In the genomic region with DNA sequence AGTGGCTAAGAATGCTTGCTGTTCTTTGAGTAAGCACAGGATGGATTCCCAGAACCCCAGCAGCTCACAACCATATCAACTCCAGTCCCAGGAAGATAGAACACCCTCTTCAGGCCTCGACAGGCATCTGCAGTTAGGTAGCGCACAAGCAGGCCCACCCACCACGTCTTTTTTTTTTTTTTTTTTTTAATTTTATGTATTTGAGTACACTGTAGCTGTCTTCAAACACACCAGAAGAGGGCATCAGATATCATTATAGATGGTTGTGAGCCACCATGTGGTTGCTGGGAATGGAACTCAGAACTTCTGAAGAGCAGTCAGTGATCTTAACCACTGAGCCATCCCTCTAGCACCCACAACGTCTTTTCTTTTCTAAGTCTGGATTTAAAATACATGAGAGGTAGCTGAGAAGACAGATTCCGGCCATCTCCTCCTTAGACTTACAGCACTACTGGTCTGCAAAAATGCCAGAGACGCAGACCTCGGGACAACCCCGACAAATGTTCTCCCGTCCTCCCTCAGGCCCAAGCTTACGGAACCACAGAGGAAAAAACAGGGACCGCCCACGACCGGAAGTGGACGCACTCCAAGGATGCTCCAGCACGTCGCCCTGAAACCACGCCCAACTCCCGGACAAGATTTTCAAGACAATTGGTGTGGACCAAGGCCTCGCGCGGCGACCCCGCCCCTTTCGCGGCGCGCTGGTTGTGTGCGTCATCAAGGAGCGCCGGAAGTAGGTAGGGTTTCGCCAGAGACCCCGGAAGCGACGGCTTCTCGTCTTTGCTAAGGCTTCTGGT, we compare ENCODE assay signal across 8 mouse cellular contexts. TPM values are rescaled to one million over a fixed set of nuclear protein-coding genes. Genes with fewer than 3 reads are reported as not detected.
DNase-seq lines count a peak whose midpoint lies in the region; ATAC-seq lines count a peak whose summit lies in the region.

Gene Rtf2, plus strand, starts transcription at position 714 of the 797 bp plus-strand sequence.

- H3K4me1 ChIP-seq in intestine, embryonic 14.5 days (replicated peaks; ENCODE audit: control insufficient read depth, insufficient read depth, low read length), result peaks cover 12% of the 10 kb centered on the region

- no peak within 1 kb of the TSS; the same call in 1 of the 2 replicates for H3K27ac ChIP-seq in intestine, embryonic 14.5 days (ENCODE audit: low read depth)

- peak within 1 kb of the TSS; percentile 59 for H3K9ac ChIP-seq in intestine, embryonic 14.5 days (ENCODE audit: low read length)

- peak; percentile 99 for ATAC-seq in intestine, embryonic 14.5 days (replicated peaks; ENCODE audit: low FRiP score, low TSS enrichment, low read depth)

- intact Hi-C loops in left cerebral cortex, postnatal 14 days (cut with DNase I), result loop anchor here (2.0 to 10.0 kb wide), 2 partner anchors 69 to 215 kb away; partner anchors contain the start of genes Aurka and Cstf1

- peak within 1 kb of the TSS; percentile 87 for H3K4me2 ChIP-seq in intestine, embryonic 14.5 days (ENCODE audit: low read length)

- no peaks in the 10 kb centered on the region for H3K27me3 ChIP-seq in intestine, embryonic 14.5 days (replicated peaks; ENCODE audit: control insufficient read depth, insufficient read depth, low read length)

- peak within 1 kb of the TSS; percentile 83 for H3K4me3 ChIP-seq in intestine, embryonic 14.5 days (ENCODE audit: low read depth, low read length)

- DNase-seq in adrenal gland, adult 18-20 months (ENCODE audit: low spot score in 2 of 2), result peak; percentile 100
- DNase-seq in embryo, embryonic 11 days, result peak; percentile 98
- peak; percentile 98 for DNase-seq in gastrocnemius, postnatal 25 days
- DNase-seq in intestine, embryonic 14.5 days (ENCODE audit: low spot score), result peak; percentile 100
- DNase-seq in left cerebral cortex, postnatal 14 days (ENCODE audit: low spot score in 2 of 2), result peak; percentile 100
- DNase-seq in mesoderm, embryonic 11.5 days (ENCODE audit: low read depth, low spot score), result peak; percentile 99
- DNase-seq in right cerebral cortex, postnatal 36 days (ENCODE audit: low spot score in 2 of 2), result peak; percentile 99
- peak; percentile 98 for DNase-seq in yolk sac, embryonic 10.5 days (ENCODE audit: low spot score)

- no peaks in the 10 kb centered on the region for H3K9me3 ChIP-seq in intestine, embryonic 14.5 days (ENCODE audit: control insufficient read depth, low read length)

- WGBS in intestine, embryonic 14.5 days, result 4% methylated on average over 35 of the region's 35 CpGs

- H3K36me3 ChIP-seq in intestine, embryonic 14.5 days (ENCODE audit: control insufficient read depth, insufficient read depth, low read length), result no peaks in the 10 kb centered on the region

RNA-seq across cellular contexts. Expression of gene Rtf2, which starts in this region (rescaled TPM):
- total RNA-seq in adrenal gland, adult 18-20 months (2021), result 10 to 100 TPM; 75.6 to 81.7 TPM
- total RNA-seq in gastrocnemius, postnatal 25 days (2021), result 10 to 100 TPM; 28.4 to 29.4 TPM
- polyA plus RNA-seq in intestine, embryonic 14.5 days (2014; fragmentation: Nextera tagmentation; extraction: Ambion mirVana), result 75.2 and 75.3 TPM in 2 replicates
- 10 to 100 TPM; 67.1 to 69.8 TPM for total RNA-seq in left cerebral cortex, postnatal 14 days (2021)
